Mouse (Mus musculus): ENCODE results near the gene Prrt1. TPM values are rescaled to one million over a fixed set of nuclear protein-coding genes. Genes with fewer than 3 reads are reported as not detected.

Gene Prrt1
- polyA plus RNA-seq, 1 experiment, result 194 TPM

DNA sequence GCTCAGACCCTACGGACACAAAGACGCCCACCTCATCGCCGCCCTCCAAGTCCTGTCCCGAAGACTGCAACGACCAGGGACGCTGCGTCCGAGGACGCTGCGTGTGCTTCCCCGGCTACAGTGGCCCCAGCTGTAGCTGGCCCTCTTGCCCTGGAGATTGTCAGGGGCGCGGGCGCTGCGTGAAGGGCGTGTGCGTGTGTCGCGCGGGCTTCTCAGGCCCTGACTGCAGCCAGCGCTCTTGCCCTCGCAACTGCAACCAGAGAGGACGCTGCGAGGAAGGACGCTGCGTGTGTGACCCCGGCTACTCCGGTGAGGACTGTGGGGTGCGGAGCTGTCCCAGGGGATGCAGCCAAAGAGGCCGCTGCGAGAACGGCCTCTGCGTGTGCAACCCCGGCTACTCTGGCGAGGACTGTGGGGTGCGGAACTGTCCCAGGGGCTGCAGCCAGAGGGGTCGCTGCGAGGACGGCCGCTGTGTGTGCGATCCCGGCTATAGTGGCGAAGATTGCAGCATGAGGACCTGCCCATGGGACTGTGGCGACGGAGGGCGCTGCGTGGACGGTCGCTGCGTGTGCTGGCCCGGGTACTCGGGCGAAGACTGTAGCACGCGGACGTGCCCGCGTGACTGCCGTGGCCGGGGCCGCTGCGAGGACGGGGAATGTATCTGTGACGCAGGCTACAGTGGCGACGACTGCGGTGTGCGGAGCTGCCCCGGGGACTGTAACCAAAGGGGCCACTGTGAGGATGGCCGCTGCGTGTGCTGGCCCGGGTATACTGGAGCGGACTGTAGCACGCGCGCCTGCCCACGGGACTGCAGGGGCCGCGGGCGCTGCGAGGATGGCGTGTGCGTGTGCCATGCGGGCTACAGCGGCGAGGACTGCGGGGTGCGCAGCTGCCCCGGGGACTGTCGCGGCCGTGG lies 42.1 kb downstream of the Prrt1 start:
- no peak overlapping the region for H3K4me3 ChIP-seq (replicated peaks; ENCODE audit: insufficient read depth, low read depth, low read length)
- H3K4me1 ChIP-seq (ENCODE audit: control insufficient read depth, insufficient read depth, low read length), result no peaks in the 10 kb centered on the region; the same call in 1 of the 2 replicates
- WGBS, result 9% methylated on average over 93 of the region's 93 CpGs
- H3K27ac ChIP-seq (ENCODE audit: insufficient read depth, low read length), result no peak overlapping the region
- no peak for DNase-seq
- TF ChIP-seq CTCF (IDR thresholded peaks at IDR 0.05; ENCODE audit: borderline replicate concordance, insufficient read depth, low read depth, low read length) (no peak), POLR2A (IDR thresholded peaks at IDR 0.05; ENCODE audit: borderline replicate concordance, insufficient read depth, low read length) (no peak)
- peaks cover 2% of the 10 kb centered on the region; the same call in 1 of the 2 replicates for H3K27me3 ChIP-seq (ENCODE audit: control insufficient read depth, insufficient read depth, low read length)

DNA sequence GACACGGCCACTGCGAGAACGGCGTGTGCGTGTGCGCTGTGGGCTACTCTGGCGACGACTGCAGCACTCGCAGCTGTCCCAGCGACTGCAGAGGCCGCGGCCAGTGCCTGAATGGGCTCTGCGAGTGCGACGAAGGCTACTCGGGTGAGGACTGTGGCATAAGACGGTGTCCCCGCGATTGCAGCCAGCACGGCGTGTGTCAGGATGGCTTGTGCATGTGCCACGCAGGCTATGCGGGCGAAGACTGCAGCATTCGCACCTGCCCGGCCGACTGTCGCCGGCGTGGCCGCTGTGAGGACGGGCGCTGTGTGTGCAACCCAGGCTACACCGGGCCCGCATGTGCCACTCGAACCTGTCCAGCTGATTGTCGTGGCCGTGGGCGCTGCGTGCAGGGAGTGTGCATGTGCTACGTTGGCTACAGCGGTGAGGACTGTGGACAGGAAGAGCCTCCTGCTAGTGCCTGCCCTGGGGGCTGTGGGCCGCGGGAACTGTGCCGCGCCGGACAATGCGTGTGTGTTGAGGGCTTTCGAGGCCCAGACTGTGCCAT lies 43.0 kb downstream of the Prrt1 start:
- peaks cover 2% of the 10 kb centered on the region; the same call in 1 of the 2 replicates for H3K27me3 ChIP-seq (ENCODE audit: control insufficient read depth, insufficient read depth, low read length)
- no peak overlapping the region for H3K27ac ChIP-seq (ENCODE audit: insufficient read depth, low read length)
- no peak for DNase-seq
- WGBS, result 28% methylated on average over 49 of the region's 49 CpGs
- no peak for TF ChIP-seq POLR2A (IDR thresholded peaks at IDR 0.05; ENCODE audit: borderline replicate concordance, insufficient read depth, low read length)
- H3K4me3 ChIP-seq (replicated peaks; ENCODE audit: insufficient read depth, low read depth, low read length), result no peak overlapping the region
- H3K4me1 ChIP-seq (ENCODE audit: control insufficient read depth, insufficient read depth, low read length), result no peaks in the 10 kb centered on the region; the same call in 1 of the 2 replicates

DNA sequence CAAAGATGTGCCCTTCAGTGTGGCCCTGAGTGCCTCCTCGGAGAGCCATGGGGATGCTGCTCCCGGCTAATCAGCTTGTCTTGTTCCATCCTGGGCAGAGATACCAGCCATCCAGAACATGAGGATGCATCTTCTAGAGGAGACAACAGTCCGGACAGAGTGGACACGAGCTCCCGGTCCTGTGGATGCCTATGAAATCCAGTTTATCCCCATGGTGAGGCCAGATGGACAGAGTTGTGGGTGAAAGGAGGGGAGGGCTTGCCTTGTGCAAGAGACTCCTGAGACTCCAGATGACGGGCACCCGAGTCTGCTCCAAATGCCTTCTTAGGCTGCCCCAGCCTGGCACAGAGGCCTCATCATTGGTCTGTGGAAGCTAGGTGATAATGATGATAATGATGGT lies 43.8 kb downstream of the Prrt1 start:
- Histone ChIP-seq H3K27me3 (ENCODE audit: control insufficient read depth, insufficient read depth, low read length) (peaks cover 2% of the 10 kb centered on the region; the same call in 1 of the 2 replicates), H3K4me1 (ENCODE audit: control insufficient read depth, insufficient read depth, low read length) (no peaks in the 10 kb centered on the region; the same call in 1 of the 2 replicates), H3K4me3 (replicated peaks; ENCODE audit: insufficient read depth, low read depth, low read length) (no peak overlapping the region), H3K27ac (ENCODE audit: insufficient read depth, low read length) (no peak overlapping the region)
- TF ChIP-seq CTCF (IDR thresholded peaks at IDR 0.05; ENCODE audit: borderline replicate concordance, insufficient read depth, low read depth, low read length) (no peak), POLR2A (IDR thresholded peaks at IDR 0.05; ENCODE audit: borderline replicate concordance, insufficient read depth, low read length) (no peak)
- no peak for DNase-seq
- 53% methylated on average over 7 of the region's 7 CpGs for WGBS

DNA sequence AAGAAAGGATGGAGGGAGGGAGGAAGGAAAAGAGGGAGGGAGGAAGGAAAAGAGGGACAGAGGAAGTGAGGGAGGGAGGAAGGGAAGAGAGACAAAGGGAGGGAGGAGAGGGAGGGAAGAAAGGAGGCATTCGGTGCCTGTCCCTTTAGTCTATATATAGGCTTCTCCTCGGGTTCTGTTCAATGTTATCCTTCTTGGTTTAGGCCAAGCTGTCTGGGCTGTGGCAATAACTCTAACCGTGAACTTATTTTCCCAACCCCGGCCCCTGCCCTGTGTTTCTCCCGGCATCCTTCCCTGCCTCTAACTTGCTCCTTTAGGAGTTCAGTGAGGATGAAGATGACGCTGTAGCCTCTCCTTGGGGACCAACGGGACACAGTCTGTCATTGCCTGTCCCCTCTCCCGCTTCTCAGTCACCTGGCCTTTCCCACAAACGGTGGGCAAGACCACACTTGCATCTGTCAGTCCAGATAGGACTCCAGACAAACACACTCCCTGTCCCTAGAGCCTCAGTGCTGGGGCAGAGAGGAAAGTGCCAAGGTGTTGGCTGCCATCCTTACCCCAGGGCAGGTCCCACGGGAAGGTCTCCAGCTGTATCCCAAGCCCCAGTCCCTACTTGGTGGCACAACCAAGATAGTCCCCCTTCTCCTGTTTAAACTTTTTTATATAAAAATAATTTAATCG lies 45.3 kb downstream of the Prrt1 start:
- 45% methylated on average over 11 of the region's 11 CpGs for WGBS
- Histone ChIP-seq H3K4me1 (ENCODE audit: control insufficient read depth, insufficient read depth, low read length) (no peaks in the 10 kb centered on the region; the same call in 1 of the 2 replicates), H3K4me3 (replicated peaks; ENCODE audit: insufficient read depth, low read depth, low read length) (no peak overlapping the region), H3K27me3 (ENCODE audit: control insufficient read depth, insufficient read depth, low read length) (peaks cover 2% of the 10 kb centered on the region; the same call in 1 of the 2 replicates), H3K27ac (ENCODE audit: insufficient read depth, low read length) (no peak overlapping the region)
- no peak for DNase-seq
- TF ChIP-seq CTCF (IDR thresholded peaks at IDR 0.05; ENCODE audit: borderline replicate concordance, insufficient read depth, low read depth, low read length) (no peak), POLR2A (IDR thresholded peaks at IDR 0.05; ENCODE audit: borderline replicate concordance, insufficient read depth, low read length) (no peak)

DNA sequence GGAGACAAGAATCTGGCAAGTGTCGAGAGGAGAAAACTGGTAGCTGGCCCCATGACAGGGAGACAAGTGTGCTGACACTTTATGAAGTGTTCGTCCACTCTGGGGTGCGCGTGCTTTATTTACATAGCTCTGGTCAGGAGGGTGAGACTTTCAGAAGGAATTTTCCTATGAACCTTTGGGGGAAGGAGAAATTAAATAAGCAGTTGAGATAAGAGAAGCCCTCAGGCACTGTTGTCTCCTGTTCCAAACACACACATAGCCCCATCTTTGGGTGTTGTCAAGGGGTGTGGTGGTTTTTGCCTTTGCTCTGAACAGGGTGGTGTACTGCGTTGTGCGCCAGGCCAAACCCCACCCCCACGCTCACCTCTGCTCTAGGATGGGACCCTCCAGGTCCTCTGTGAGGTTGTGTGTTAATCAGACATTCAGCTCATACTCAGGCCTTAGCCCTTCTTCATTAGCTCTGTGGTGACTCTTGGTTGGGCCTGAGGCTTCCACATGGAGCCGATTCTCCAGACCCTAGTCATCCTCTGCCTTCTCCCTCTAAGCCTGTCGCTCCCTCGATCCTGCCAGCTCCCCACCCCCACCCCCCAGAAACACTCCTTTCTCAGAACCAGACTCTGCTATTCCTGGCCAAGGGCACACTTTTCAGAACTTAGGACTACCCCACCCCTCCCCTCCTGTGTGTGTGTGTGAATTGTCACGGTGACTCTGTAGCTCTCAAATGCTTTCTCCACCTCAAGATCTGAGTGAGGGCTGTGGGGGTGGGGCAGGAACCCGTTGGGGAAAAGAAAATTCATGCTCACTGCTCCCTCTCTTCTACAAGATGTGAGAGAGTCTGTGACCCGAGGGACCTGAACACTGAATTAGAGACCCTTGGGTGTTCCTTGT lies 46.1 kb downstream of the Prrt1 start:
- no peak for DNase-seq
- 57% methylated on average over 13 of the region's 13 CpGs for whole genome bisulfite sequencing
- Histone ChIP-seq H3K4me3 (replicated peaks; ENCODE audit: insufficient read depth, low read depth, low read length) (no peak overlapping the region), H3K27ac (ENCODE audit: insufficient read depth, low read length) (no peak overlapping the region), H3K4me1 (ENCODE audit: control insufficient read depth, insufficient read depth, low read length) (no peaks in the 10 kb centered on the region; the same call in 1 of the 2 replicates), H3K27me3 (ENCODE audit: control insufficient read depth, insufficient read depth, low read length) (peaks cover 2% of the 10 kb centered on the region; the same call in 1 of the 2 replicates)
- TF ChIP-seq CTCF (IDR thresholded peaks at IDR 0.05; ENCODE audit: borderline replicate concordance, insufficient read depth, low read depth, low read length) (no peak), POLR2A (IDR thresholded peaks at IDR 0.05; ENCODE audit: borderline replicate concordance, insufficient read depth, low read length) (no peak)

DNA sequence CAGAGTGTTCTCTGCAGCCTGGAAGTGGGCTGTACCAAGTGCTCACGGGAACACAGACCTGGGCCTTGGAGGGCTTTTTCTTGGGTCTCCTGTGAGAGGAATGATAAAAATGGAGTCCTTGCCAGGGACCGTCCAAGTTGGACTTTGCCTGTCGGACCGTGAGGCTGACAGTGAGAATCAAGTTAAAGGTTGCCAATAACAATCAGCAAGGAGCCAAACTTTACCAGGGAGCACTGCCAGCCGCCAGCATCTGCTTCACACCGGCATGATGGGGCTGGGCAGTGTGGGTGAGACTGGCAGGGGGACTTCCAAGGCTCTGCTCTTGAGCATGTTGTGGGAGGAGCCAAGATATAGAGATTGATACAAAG lies 46.7 kb downstream of the Prrt1 start:
- Histone ChIP-seq H3K27ac (ENCODE audit: insufficient read depth, low read length) (no peak overlapping the region), H3K4me1 (ENCODE audit: control insufficient read depth, insufficient read depth, low read length) (no peaks in the 10 kb centered on the region; the same call in 1 of the 2 replicates), H3K4me3 (replicated peaks; ENCODE audit: insufficient read depth, low read depth, low read length) (no peak overlapping the region), H3K27me3 (ENCODE audit: control insufficient read depth, insufficient read depth, low read length) (peaks cover 2% of the 10 kb centered on the region; the same call in 1 of the 2 replicates)
- no peak for TF ChIP-seq CTCF (IDR thresholded peaks at IDR 0.05; ENCODE audit: borderline replicate concordance, insufficient read depth, low read depth, low read length)
- no peak for TF ChIP-seq POLR2A (IDR thresholded peaks at IDR 0.05; ENCODE audit: borderline replicate concordance, insufficient read depth, low read length)
- 17% methylated on average over 6 of the region's 6 CpGs for WGBS
- no peak for DNase-seq

DNA sequence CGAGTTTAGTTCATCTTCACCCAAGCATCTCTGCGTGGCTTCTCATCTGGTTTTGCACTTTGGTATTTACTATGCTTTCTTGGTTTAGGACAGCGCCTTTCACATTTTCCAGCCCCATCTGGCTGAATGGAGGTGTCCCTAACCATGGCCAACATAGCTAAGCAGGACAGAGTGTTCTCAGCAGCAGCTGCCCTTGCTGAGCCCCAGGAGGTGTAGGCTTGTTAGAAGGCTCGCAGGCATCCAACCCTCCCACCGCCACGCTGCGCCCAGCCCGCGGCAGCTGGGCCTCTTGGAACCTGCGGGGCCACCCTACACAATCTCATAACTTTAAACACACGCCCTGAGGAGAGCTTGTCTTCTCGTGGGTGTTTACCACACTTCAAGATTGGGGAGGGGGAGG lies 47.3 kb downstream of the Prrt1 start:
- TF ChIP-seq POLR2A (IDR thresholded peaks at IDR 0.05; ENCODE audit: borderline replicate concordance, insufficient read depth, low read length) (no peak), CTCF (IDR thresholded peaks at IDR 0.05; ENCODE audit: borderline replicate concordance, insufficient read depth, low read depth, low read length) (no peak)
- DNase-seq, result no peak
- H3K27ac ChIP-seq (ENCODE audit: insufficient read depth, low read length), result no peak overlapping the region
- 49% methylated on average over 12 of the region's 12 CpGs for WGBS
- H3K27me3 ChIP-seq (ENCODE audit: control insufficient read depth, insufficient read depth, low read length), result peaks cover 1% of the 10 kb centered on the region; the same call in 1 of the 2 replicates
- no peak overlapping the region for H3K4me3 ChIP-seq (replicated peaks; ENCODE audit: insufficient read depth, low read depth, low read length)
- H3K4me1 ChIP-seq (ENCODE audit: control insufficient read depth, insufficient read depth, low read length), result no peaks in the 10 kb centered on the region

All from cerebellum, adult 2 months (tissue).